Mouse (Mus musculus) CH12.LX (cell line): ENCODE data around the gene Gng2. TPM values are rescaled to one million over a fixed set of nuclear protein-coding genes. Genes with fewer than 3 reads are reported as not detected.

Experiments
- DNase-seq: peaks from one replicate; pipeline ENCODE4 v3.0.0-alpha.2; 2013; ENCODE audit errors: extremely low read depth
- H3K27ac ChIP-seq: 2 replicates; pipeline ENCODE4 v1.5.1; 2012; ENCODE audit warnings: low read depth, mild to moderate bottlenecking, control low read depth, moderate library complexity; ENCODE audit not compliant: insufficient read depth
- H3K27me3 ChIP-seq: replicated peaks from 2 replicates; pipeline ENCODE3; 2012; ENCODE audit warnings: inconsistent platforms
- H3K36me3 ChIP-seq, 2 experiments: replicated peaks in 1 of 2; 2 replicates each; pipeline versions ENCODE3 to v1.6.1; 2012; ENCODE audit warnings: inconsistent platforms in 1 of 2, low read length in 1 of 2, mild to moderate bottlenecking in 1 of 2, mixed read lengths in 1 of 2, moderate library complexity in 1 of 2; ENCODE audit not compliant: control insufficient read depth in 1 of 2, insufficient read depth in 1 of 2
- H3K4me1 ChIP-seq, 2 experiments: 2 replicates each; pipeline ENCODE4 v1.6.1; 2012; ENCODE audit warnings: inconsistent platforms in 1 of 2, moderate library complexity in 1 of 2; ENCODE audit not compliant: insufficient read depth in 2 of 2, control insufficient read depth in 1 of 2
- H3K4me2 ChIP-seq: 2 replicates; pipeline ENCODE4 v1.6.1; 2012; ENCODE audit warnings: low read depth, mild to moderate bottlenecking, control low read depth; ENCODE audit not compliant: poor library complexity, insufficient read depth, severe bottlenecking
- H3K4me3 ChIP-seq, 3 experiments: fragments of 150-350 bp in 1 of 3; sonication (generic) in 1 of 3; replicated peaks in 1 of 3; 2 replicates each; pipeline versions ENCODE3 to v1.5.1; 2011 to 2012; ENCODE audit warnings: low read depth in 2 of 3, low read length in 2 of 3, mild to moderate bottlenecking in 2 of 3, moderate library complexity in 2 of 3, control low read depth in 1 of 3, improper control_type of control experiment in 1 of 3, inconsistent platforms in 1 of 3, mixed read lengths in 1 of 3; ENCODE audit not compliant: poor library complexity in 1 of 3
- H3K79me2 ChIP-seq: replicated peaks from 2 replicates; pipeline ENCODE4 v1.6.1; 2012; ENCODE audit warnings: mild to moderate bottlenecking, moderate library complexity; ENCODE audit not compliant: control insufficient read depth, poor library complexity, insufficient read depth, severe bottlenecking; ENCODE audit errors: extremely low read depth
- H3K9ac ChIP-seq: 2 replicates; pipeline ENCODE4 v1.6.1; 2012; ENCODE audit warnings: low read depth, mild to moderate bottlenecking, control low read depth, moderate library complexity; ENCODE audit not compliant: insufficient read depth
- H3K9me3 ChIP-seq: replicated peaks from 2 replicates; pipeline ENCODE3; 2012; ENCODE audit warnings: low read length, inconsistent platforms, mixed read lengths
- CHD2 ChIP-seq: IDR thresholded peaks from 2 replicates; pipeline ENCODE4 v1.6.1; 2011; ENCODE audit warnings: low read length, improper control_type of control experiment
- E2F4 ChIP-seq: IDR thresholded peaks from 2 replicates; pipeline ENCODE4 v1.6.1; 2011; ENCODE audit warnings: low read depth, low read length, improper control_type of control experiment; ENCODE audit not compliant: insufficient replicate concordance
- ELF1 ChIP-seq: IDR thresholded peaks from 2 replicates; pipeline ENCODE4 v1.6.1; 2014; ENCODE audit warnings: low read depth, mild to moderate bottlenecking, inconsistent platforms, low read length, improper control_type of control experiment
- HCFC1 ChIP-seq: IDR thresholded peaks from 2 replicates; pipeline ENCODE4 v1.6.1; 2012; ENCODE audit warnings: low read depth, mild to moderate bottlenecking, inconsistent platforms, low read length, improper control_type of control experiment
- IRF4 ChIP-seq: IDR thresholded peaks from 2 replicates; pipeline ENCODE4 v1.6.1; 2014; ENCODE audit warnings: low read depth, mild to moderate bottlenecking, inconsistent platforms, low read length, improper control_type of control experiment
- JUND ChIP-seq: conservative IDR thresholded peaks from 2 replicates; pipeline ENCODE4 v1.6.1; 2011; ENCODE audit warnings: low read depth, low read length, improper control_type of control experiment
- MAFK ChIP-seq: IDR thresholded peaks from 2 replicates; pipeline ENCODE4 v1.6.1; 2011; ENCODE audit warnings: low read length, improper control_type of control experiment; ENCODE audit not compliant: insufficient replicate concordance
- MAZ ChIP-seq: IDR thresholded peaks from 2 replicates; pipeline ENCODE4 v1.6.1; 2012; ENCODE audit warnings: low read depth, mild to moderate bottlenecking, inconsistent platforms, low read length, improper control_type of control experiment, moderate library complexity
- MXI1 ChIP-seq: IDR thresholded peaks from 2 replicates; pipeline ENCODE4 v1.6.1; 2011; ENCODE audit warnings: mild to moderate bottlenecking, low read depth, low read length, improper control_type of control experiment
- NRF1 ChIP-seq: IDR thresholded peaks from 2 replicates; pipeline ENCODE4 v1.6.1; 2014; ENCODE audit warnings: low read depth, mild to moderate bottlenecking, inconsistent platforms, low read length, improper control_type of control experiment, moderate library complexity
- PAX5 ChIP-seq: IDR thresholded peaks from 2 replicates; pipeline ENCODE4 v1.6.1; 2012; ENCODE audit warnings: low read length, inconsistent platforms, mixed read lengths
- POLR2A ChIP-seq: IDR thresholded peaks from 2 replicates; pipeline ENCODE4 v1.6.1; 2011; ENCODE audit warnings: low read depth, mild to moderate bottlenecking, improper control_type of control experiment, low read length
- POLR2AphosphoS2 ChIP-seq: IDR thresholded peaks from 2 replicates; pipeline ENCODE4 v1.6.1; 2011; ENCODE audit warnings: low read depth, low read length, improper control_type of control experiment
- RAD21 ChIP-seq: IDR thresholded peaks from 2 replicates; pipeline ENCODE4 v1.6.1; 2011; ENCODE audit warnings: low read depth, mild to moderate bottlenecking, low read length, improper control_type of control experiment, moderate library complexity
- SIN3A ChIP-seq: IDR thresholded peaks from 2 replicates; pipeline ENCODE4 v1.6.1; 2012; ENCODE audit warnings: low read length, improper control_type of control experiment, inconsistent platforms
- TBP ChIP-seq: conservative IDR thresholded peaks from 2 replicates; pipeline ENCODE4 v1.6.1; 2011; ENCODE audit warnings: low read depth, low read length, improper control_type of control experiment
- TCF12 ChIP-seq: IDR thresholded peaks from 2 replicates; pipeline ENCODE4 v1.6.1; 2014; ENCODE audit warnings: low read depth, mild to moderate bottlenecking, inconsistent platforms, low read length, improper control_type of control experiment
- UBTF ChIP-seq: IDR thresholded peaks from 2 replicates; pipeline ENCODE4 v1.6.1; 2012; ENCODE audit warnings: low read depth, mild to moderate bottlenecking, inconsistent platforms, low read length, improper control_type of control experiment, moderate library complexity
- USF1 ChIP-seq: IDR thresholded peaks from 2 replicates; pipeline ENCODE4 v1.6.1; 2014; ENCODE audit warnings: low read depth, mild to moderate bottlenecking, inconsistent platforms, low read length, improper control_type of control experiment
- USF2 ChIP-seq: conservative IDR thresholded peaks from 2 replicates; pipeline ENCODE4 v1.6.1; 2011; ENCODE audit warnings: low read depth, low read length, improper control_type of control experiment
- ZC3H11A ChIP-seq: IDR thresholded peaks from 2 replicates; pipeline ENCODE4 v1.6.1; 2012; ENCODE audit warnings: low read depth, mild to moderate bottlenecking, inconsistent platforms, low read length, improper control_type of control experiment
- ZMIZ1 ChIP-seq: IDR thresholded peaks from 2 replicates; pipeline ENCODE4 v1.6.1; 2012; ENCODE audit warnings: low read depth, mild to moderate bottlenecking, inconsistent platforms, low read length, improper control_type of control experiment
- ZNF384 ChIP-seq: IDR thresholded peaks from 2 replicates; pipeline ENCODE4 v1.6.1; 2012; ENCODE audit warnings: low read depth, low read length, improper control_type of control experiment, inconsistent platforms
- dilution Hi-C: fragments of 300-500 bp; cut with MboI; formaldehyde crosslinking; loops from 2 replicates; pipeline ENCODE4 v1.14.3; 2020; ENCODE audit warnings: low sequenced_read_pairs; ENCODE audit not compliant: extremely low pct_unique_long_range_greater_than_20kb, extremely low pct_ligation_motif_present
- in situ Hi-C: fragments of 300-500 bp; cut with MboI; formaldehyde crosslinking; loops from 3 replicates; pipeline ENCODE4 v1.14.3; 2019; ENCODE audit warnings: low sequenced_read_pairs, low pct_ligation_motif_present, low pct_unique_long_range_greater_than_20kb, mixed read lengths
- polyA plus RNA-seq: library from polyadenylated mRNA; unstranded; fragments of >175 nt; gene quantifications from 2 replicates; pipeline ENCODE4 v1.2.1, GENCODE M21; 2012; ENCODE audit warnings: low read depth; ENCODE audit not compliant: insufficient read length
- total RNA-seq, 2 experiments: library from RNA; depleted of rRNA; stranded (reverse); fragments of 300-350 nt in 1 of 2; fragments of >200 nt in 1 of 2; gene quantifications; 2 replicates each; pipeline ENCODE4 v1.2.3; 2012 to 2014

Gng2 gene
- total and polyA plus RNA-seq, 3 experiments, result 52.1 to 67.7 (median 63.4) TPM

- no peak overlapping the region for H3K27ac ChIP-seq
- in situ Hi-C loops, result loop anchor here (5.0 to 10.0 kb wide), 2 partner anchors 155 to 287 kb away; no protein-coding TSS in a partner anchor
- dilution Hi-C loops, result no loop called here
- no peaks in the 10 kb centered on the region for H3K79me2 ChIP-seq
- no peak overlapping the region for H3K4me2 ChIP-seq
- TF ChIP-seq RAD21 (no peak), MXI1 (no peak), POLR2AphosphoS2 (no peak), ELF1 (no peak), JUND (no peak), NRF1 (no peak), MAFK (no peak), E2F4 (no peak), USF1 (no peak), PAX5 (no peak), UBTF (no peak), ZNF384 (no peak), CHD2 (no peak), ZMIZ1 (no peak), MAZ (no peak), SIN3A (no peak), USF2 (no peak), TBP (no peak), HCFC1 (no peak), TCF12 (no peak)
- H3K27me3 ChIP-seq, result no peaks in the 10 kb centered on the region
- H3K9ac ChIP-seq, result no peak overlapping the region
- H3K4me3 ChIP-seq, result no peak overlapping the region
- peaks cover 10 to 35% of the 10 kb centered on the region in 2 experiments for H3K4me1 ChIP-seq
- no peaks in the 10 kb centered on the region for H3K36me3 ChIP-seq
- no peak for DNase-seq
- no peaks in the 10 kb centered on the region for H3K9me3 ChIP-seq
These were observed 14.4 kb upstream of the Gng2 start for GRCm38 (mm10) chr14:19991861-19992260.

DNA sequence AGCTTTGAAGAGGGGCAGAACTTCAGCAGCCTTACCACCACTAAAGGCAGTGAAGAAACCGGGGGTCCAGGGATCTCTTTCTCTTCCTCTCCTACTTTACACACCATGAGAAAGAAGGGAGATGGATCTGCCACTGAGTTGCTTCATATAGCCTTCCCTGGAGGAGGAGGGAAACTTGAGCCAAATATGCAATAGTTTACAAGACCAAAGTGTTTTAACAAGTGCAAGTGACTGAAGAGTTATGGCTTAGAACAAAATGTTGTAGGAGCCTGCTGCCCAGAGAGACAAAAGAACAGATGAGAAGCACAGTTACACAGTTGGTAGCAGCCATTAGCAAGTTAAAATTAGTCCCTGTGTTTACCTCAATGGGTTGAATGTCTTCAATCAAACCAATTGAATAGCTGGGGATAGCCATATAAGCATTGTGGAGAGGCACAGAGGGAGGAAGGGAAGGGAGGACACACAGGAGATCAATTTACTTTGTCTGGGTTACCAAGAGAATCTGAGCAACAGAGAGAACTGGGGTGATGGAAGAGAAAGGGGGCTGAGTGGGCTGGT, 13.1 kb upstream of the Gng2 start:
- H3K4me3 ChIP-seq, result no peak overlapping the region
- H3K27me3 ChIP-seq, result no peaks in the 10 kb centered on the region
- no peaks in the 10 kb centered on the region for H3K36me3 ChIP-seq
- no peak for DNase-seq
- in situ Hi-C loops (loop anchor here (5.0 to 10.0 kb wide), 2 partner anchors 153 to 286 kb away; no protein-coding TSS in a partner anchor), dilution Hi-C loops (no loop called here)
- no peak overlapping the region for H3K4me2 ChIP-seq
- H3K4me1 ChIP-seq, result peaks cover 10 to 40% of the 10 kb centered on the region in 2 experiments
- no peak for TF ChIP-seq ZC3H11A
- TF ChIP-seq JUND, result no peak
- no peak for TF ChIP-seq IRF4
- TF ChIP-seq RAD21, result no peak
- TF ChIP-seq MAFK, result no peak
- no peak for TF ChIP-seq PAX5
- TF ChIP-seq POLR2A, result no peak
- no peak overlapping the region for H3K27ac ChIP-seq
- no peaks in the 10 kb centered on the region for H3K79me2 ChIP-seq
- H3K9ac ChIP-seq, result no peak overlapping the region
- no peaks in the 10 kb centered on the region for H3K9me3 ChIP-seq
